Mouse (Mus musculus) large intestine, adult 2 months (tissue): ENCODE results near the gene Greb1. TPM values are rescaled to one million over a fixed set of nuclear protein-coding genes. Genes with fewer than 3 reads are reported as not detected.

Experiments used
- DNase-seq: peaks from one replicate; pipeline ENCODE4 v3.0.0-alpha.2; 2012; ENCODE audit warnings: low read depth, low spot score
- WGBS: fragments of 180-500 bp; shearing (Covaris S2); methylation state at CpG from one replicate; pipeline ENCODE4 v1.1.7; 2018; 5-methylcytosine and 5-hydroxymethylcytosine counted together
- polyA plus RNA-seq: library from polyadenylated mRNA; depleted of rRNA; stranded (reverse); fragments of >200 nt; gene quantifications from 2 replicates; pipeline ENCODE4 v1.2.3, GENCODE M21; 2012; rRNA removed

The Greb1 gene
- polyA plus RNA-seq, 1 experiment: 1.6 TPM

DNA sequence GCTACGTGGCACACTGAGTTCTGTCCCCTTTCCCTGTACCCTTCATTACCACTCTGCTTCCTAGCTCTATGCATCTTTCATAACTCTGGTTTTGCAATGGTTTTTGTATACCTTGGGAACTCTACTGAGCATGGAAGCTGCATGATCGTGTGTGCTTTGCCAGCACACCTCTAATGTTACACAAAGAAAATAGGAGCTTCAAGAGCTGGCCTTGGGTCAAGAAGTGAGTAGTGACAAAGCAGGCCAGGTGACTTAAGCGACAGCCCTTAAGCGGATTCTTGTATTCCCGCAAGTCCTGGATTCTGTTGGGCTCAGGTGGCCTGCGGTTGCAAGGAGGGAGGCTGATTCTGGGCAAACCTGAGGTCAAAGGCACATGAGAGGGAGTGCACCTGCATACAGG is 152.4 kb downstream of the Greb1 start:
- 77% methylated on average over 6 of the region's 6 CpGs for WGBS
- no peak for DNase-seq

DNA sequence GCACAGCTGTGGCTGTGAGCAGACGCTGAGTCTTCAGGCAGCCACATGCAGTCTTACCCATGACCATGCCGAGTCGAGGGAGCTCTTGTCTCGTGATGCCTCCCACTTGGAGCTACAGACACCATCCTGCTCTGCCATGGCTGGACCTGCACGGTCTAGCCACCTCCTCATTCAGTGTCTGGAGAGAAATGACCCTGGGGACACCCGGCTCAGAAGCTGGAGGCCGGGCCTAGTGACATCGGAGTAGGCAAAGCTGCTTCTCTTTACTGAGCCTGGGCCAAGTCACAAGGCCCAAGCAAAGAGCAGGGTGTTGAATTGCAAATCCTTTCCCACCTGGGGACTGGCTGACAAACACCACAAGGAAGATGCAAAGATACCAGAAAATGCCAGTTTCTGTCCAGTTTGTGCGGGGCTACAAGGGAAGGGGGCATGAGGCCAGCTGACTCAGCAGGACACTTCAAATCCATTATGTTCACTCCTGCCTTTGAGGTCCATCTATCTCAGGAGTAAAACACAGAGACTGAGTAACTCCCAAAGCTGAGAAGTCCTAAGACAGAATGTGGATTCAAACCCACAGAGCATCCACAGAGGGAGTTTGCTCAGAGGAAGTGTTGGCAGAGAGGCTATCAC is 153.8 kb downstream of the Greb1 start:
- 52% methylated on average over 9 of the region's 9 CpGs for WGBS
- DNase-seq: no peak

DNA sequence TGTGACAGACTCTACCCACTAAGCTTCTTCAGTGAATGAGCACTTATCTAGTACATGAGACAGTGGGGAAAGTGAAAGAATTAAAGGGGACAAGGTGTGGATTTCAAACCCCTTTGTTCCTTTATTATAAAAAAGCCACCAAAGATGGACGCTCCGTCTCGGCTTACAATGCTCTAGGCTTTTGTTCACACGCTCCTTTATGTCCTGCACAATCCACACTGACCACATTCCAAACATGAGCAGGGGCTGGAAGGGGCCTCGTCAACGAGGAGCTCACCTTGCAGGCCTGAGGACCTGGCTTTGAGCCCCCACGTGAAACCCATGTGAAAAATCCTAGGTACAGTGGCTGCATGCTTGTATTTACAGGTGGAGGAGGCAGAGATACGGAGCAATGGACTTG is 156.0 kb downstream of the Greb1 start:
- 60% methylated on average over 8 of the region's 8 CpGs for WGBS
- no peak for DNase-seq

DNA sequence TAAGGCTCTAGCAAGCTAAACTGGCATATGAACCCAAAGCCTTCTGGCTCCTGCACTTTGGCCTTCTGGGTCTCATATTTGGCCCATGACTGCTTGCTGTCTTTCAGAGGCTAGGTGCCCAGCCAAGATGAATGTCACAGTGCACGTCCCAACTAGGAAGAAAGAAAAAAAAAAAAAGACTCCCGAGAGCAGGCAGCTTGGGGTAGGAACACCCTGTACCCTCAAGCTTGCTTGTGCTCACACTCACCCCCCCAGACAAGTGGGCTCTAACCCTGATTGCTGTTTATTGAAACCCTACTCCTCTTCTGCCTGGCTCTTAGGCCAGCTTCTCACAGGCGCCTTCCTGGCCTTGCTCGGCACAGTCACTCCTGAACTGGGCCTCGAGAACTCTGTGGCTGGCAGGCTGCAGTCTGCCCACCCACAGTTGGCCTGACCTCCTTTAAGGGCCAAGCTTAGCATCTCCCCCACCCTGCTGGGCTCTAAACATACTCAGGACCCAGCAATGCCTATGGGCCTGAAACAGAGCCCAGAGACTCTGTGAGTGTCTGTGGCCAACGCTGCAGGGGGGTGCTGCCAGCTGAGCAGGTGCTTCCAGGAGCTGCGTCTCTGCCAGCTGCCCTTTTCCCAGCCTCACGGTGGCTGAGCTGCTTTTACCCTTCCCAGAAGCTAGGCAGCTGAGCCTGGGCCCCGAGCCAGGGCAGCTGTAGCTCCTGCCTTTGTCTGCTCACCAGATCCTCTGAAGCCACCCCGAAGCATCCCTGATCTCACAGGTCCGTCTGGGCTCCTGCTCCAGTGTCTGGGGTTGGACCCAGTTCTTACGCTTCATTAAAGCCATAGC is 157.0 kb downstream of the Greb1 start:
- 43% methylated on average over 12 of the region's 12 CpGs for WGBS
- no peak for DNase-seq

DNA sequence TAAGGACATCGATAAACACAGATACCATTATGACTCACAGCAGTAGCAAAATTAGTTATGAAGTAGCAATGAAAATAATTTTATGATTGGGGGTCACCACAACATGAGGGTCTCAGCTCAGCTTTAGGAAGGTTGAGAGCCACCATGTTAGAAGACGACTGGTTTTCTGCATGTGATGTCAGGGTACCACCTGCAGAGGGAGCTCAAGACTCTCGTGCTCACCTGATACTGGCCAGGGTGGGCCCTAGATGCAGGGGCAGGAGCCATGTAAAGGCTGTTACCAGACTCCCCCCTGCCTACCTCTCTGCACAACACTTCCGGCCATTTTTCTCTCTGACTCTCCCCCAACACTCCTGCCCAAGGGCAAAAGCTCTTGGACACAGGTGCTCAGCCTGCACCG is 158.7 kb downstream of the Greb1 start:
- DNase-seq: no peak
- 56% methylated on average over 5 of the region's 5 CpGs for WGBS

DNA sequence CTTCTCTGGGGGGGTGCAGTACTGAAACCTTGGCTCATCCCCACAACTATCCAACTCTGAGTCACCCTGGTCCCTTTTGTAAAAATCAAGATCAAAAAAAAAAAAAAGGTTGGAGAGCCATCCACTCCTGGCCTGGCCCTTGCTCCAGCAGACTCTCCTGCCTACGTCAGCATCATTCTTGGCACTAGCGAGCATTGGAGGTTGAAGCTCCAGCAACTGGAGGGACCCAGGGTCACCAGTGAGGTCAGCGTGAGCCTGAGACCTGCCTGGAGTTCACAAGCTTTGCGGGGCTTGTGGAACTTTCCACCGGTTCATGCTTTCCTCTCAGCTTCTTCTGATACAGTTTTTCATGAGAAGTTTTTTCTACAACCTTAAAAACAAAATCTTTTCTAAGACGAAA is 160.6 kb downstream of the Greb1 start:
- DNase-seq: no peak
- 89% methylated on average over 6 of the region's 6 CpGs for WGBS

DNA sequence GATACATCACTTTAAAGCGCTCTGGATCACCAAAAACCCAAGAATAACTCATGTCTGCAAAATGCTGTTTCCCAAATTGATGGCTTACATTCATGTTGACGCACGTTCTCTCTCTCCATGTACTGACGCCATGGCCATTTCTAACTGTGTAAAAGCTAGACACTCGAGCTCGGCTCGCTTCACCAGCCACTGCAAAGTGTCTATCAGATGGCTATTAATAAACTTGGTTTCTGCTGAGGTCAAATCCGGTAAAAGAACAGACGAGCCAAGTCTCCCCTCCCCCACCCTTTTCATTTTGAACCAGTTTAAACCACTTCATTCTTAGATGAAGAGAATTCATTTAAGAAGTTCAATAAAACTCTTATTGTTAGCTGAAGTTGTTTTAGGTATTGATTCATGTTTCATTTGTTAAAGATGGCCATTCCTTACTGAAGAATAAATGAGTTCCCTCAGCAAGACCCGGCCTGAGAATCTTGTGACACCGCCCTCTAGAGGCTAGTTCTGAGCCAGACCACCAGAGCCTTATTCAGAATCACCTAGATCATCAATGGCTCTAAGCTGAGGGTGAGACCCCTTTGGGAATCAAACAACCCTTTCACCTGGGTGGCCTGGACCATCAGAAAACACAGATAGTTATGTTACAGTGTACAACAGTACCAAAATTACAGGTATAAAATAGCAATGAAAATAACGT is 161.5 kb downstream of the Greb1 start:
- no peak for DNase-seq
- WGBS: 66% methylated on average over 12 of the region's 12 CpGs

DNA sequence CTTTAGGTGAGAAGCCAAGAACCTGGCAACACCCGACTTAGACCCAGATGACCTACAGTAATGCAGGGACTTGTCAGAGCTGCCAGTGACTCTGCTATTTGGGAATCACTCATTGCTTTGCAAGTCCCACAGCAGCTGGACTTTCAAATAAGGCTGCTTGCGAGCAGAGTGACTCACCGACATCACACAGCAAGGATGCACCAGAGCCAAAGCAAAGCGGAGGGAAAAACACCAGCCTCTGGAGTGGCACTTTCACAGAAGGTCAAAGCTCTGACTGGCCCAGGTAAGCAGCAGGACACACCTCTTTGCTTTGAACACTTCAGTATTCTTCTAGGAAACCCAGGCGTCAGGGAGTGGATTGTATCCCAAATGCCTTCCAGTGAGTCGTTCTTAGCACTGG is 164.9 kb downstream of the Greb1 start:
- DNase-seq: no peak
- 46% methylated on average over 6 of the region's 6 CpGs for WGBS

DNA sequence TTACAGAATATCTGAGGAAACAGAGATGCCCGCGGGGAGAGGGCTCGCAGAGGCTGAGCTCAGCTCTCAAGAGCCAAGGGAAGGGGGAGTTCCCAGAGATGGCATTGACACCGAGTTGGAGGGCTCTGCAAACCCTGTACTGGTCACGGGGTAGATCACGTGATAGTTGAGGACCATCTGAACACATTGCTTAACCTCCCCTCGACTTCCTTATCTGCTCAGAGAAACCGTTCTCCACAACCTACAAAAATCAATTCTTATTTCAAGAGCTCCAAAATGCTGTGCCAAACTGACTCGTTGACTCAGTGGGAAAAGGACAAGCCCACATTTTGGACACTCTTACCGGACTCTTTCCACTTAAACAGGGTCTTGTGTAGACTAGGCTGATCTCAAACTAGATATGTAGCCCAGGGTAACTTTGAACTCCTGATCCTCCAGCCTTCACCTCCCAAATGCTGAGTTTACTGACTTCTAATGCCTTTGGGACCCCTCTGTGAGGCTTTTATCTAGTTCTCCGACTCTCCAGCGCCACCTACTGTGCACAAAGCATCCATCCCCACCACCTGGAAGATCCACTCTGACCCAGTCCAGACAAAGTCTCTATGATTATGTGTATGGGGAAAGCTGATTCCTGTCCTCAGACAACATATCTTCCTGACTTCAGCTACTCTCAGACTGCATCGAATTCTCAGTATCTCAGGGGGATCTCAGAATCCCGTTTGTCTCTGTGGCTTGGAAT is 166.4 kb downstream of the Greb1 start:
- DNase-seq: no peak
- 52% methylated on average over 14 of the region's 14 CpGs for whole genome bisulfite sequencing

DNA sequence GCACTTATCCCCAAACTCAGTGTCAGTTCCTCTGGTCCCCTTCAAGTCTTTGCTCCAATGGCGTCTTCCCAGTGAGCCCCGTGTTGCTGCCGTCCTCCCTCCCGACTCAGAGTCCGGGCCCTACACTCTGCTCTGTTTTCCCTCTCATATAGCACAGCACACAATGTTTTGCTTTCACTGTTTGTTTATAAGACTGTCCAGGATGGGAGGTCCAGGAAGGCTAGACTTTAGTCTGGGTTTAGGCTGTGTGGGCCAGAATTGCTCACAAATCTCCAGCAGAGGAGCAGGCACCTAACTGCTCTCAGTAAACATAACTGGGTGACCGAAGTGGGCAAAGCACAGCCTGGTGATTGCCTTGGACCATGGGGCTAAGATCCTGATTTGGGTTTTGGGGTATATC is 167.5 kb downstream of the Greb1 start:
- no peak for DNase-seq

DNA sequence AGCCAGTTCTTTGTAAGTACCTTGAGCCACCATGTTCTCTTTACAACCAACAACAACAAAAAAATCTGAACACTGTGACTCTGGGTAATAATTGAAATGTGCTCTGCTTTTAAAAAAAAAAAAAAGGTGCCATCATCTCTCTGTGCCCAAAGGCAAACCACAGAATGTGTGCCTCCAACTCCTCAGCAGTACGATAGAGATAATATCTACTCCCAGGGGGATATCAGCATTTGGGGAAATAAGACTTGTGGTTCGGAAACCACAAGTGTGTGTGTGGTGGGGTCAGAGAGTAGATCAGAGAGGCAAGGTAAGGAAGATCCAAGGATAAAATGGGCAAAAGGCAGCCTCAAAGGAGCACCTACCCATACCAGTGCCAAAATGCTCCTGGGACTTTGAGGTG is 169.3 kb downstream of the Greb1 start:
- WGBS: 88% methylated on average over 2 of the region's 2 CpGs
- DNase-seq: no peak

More for the DNA sequence above, 167.5 kb downstream of the Greb1 start:
- WGBS: 83% methylated on average over 6 of the region's 6 CpGs

DNA sequence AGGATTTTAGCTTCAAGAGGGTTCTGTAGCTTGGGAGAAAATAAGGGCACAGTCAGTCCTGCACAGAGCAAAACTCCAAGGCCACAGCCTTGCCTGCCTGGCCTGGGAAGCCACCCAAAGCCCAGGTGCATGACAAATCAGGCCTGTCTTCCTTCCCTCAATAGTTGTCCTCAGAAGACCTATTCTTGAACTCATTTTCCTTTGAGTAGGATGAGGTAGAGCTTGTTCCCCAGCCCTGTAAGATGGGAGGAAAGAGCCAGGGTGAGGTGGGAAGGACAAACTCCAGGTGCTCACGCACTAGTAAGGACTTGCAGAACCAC is 169.9 kb downstream of the Greb1 start:
- WGBS: 83% methylated on average over 1 of the region's 1 CpGs
- no peak for DNase-seq

DNA sequence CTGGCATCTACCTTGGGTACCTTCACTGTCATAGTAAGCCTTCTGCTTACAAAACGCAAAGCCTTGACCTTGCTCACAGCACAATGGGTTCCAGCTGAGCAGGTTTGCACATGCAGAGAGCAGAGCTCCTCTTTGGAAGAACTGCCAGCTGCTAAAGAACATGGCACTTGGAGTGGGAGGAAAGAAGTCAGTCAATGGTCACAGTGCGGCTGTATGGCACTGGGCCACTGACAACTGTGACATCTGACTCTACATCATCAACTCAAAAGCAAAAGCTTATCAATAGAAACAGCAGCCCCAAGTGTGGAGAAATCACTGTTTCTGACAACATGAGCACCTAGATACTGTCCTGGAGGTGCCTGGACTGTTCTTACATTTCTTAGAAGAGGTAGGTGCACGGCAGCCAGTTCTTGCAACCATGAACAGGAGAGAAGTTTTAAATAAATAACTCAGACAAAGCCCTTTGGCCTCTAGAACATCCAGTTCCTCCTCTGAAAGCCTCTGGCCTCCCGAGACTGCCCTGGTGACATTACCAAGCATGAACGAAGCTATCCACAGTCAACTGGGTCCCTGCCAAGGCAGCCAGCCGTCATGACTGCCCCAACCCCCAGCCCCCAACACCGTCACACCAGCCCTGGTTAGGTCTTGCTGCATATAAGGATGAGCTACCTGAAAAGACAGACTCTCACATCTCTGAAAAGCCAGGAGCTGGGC is 170.4 kb downstream of the Greb1 start:
- WGBS: 47% methylated on average over 7 of the region's 7 CpGs
- DNase-seq: no peak

Other genes with a start within 250 kb of the Greb1 start
- gene Lpin1, start 189.9 kb downstream of the Greb1 start, polyA plus RNA-seq: 4.9 and 7.9 TPM in 2 replicates
- gene Ntsr2, start 147.5 kb downstream of the Greb1 start, polyA plus RNA-seq: 0.17 and 0.51 TPM in 2 replicates
- gene E2f6, start 10.1 kb upstream of the Greb1 start, polyA plus RNA-seq: 9.5 and 12.5 TPM in 2 replicates
- 6.5 and 8.1 TPM in 2 replicates for gene Rock2, start 94.0 kb upstream of the Greb1 start, polyA plus RNA-seq
- 37.3 and 75.9 TPM in 2 replicates for gene Pqlc3, start 199.5 kb upstream of the Greb1 start, polyA plus RNA-seq
- gene 2410004P03Rik, start 210.8 kb upstream of the Greb1 start, polyA plus RNA-seq: 0.19 and 0.52 TPM in 2 replicates